Mouse (Mus musculus) heart, adult 2 months (tissue): ENCODE data around the gene Ms4a8a.
"Not testable (repeated sequence)": the region's sequence is repeated elsewhere in the genome, so short reads cannot be mapped to it uniquely, and the experiment has no call there.

Experiments used
- CTCF ChIP-seq: fragments of 200-600 bp; IDR thresholded peaks from 2 replicates; pipeline ENCODE4 v1.8.1; 2022; ENCODE audit warnings: antibody characterized with exemption, mild to moderate bottlenecking, moderate library complexity
- POLR2A ChIP-seq: fragments of 200-500 bp; IDR thresholded peaks from 2 replicates; pipeline ENCODE4 v1.6.1; 2011; ENCODE audit warnings: mild to moderate bottlenecking, low read depth, low read length, control low read depth; ENCODE audit not compliant: insufficient read depth

- not testable (repeated sequence) for TF ChIP-seq POLR2A, CTCF
Measured at GRCm38 (mm10) chr19:11055700-11056099, 25.2 kb downstream of the Ms4a8a start.
